Mouse (Mus musculus) layer of hippocampus, postnatal 36 days (tissue): Measurements from ENCODE around the gene Ccdc78. TPM values are rescaled to one million over a fixed set of nuclear protein-coding genes. Genes with fewer than 3 reads are reported as not detected.
A peak's percentile ranks its signal among the peaks of the same experiment; 100 is the strongest.
"Not testable (repeated sequence)": the region's sequence is repeated elsewhere in the genome, so short reads cannot be mapped to it uniquely, and the experiment has no call there.

Experiments
- DNase-seq, 2 experiments: peaks; one replicate each; pipeline ENCODE4 v3.0.0; 2022
- total RNA-seq, 2 experiments: library from RNA; stranded (reverse); gene quantifications; 2 replicates each; pipeline ENCODE4 v1.2.3; 2021

Gene Ccdc78
- total RNA-seq, 2 experiments from 2014 or later, result 0.20 to 0.25 TPM

GRCm38 (mm10) chr17:25783086-25783485 is 3.3 kb upstream of the Ccdc78 start:
- peak in 1 of 2 experiments; percentile 26 for DNase-seq

- no peak for DNase-seq
Observed at GRCm38 (mm10) chr17:25783861-25784574, 2.4 kb upstream of the Ccdc78 start.

- DNase-seq, result peak; percentile 94 to 95
Observed at GRCm38 (mm10) chr17:25785281-25785745, 1.1 kb upstream of the Ccdc78 start, which contains the start of gene Haghl. Haghl (minus strand) TSS chr17:25785673.

GRCm38 (mm10) chr17:25786781-25787504 is 563 bp downstream of the Ccdc78 start:
- DNase-seq, result no peak

GRCm38 (mm10) chr17:25791320-25791842 is 5.0 kb downstream of the Ccdc78 start:
- DNase-seq, result no peak

- DNase-seq, result peak; percentile 87 to 88
Observed at GRCm38 (mm10) chr17:25791843-25792527, 5.6 kb downstream of the Ccdc78 start.

- DNase-seq, result peak; percentile 67
Observed at GRCm38 (mm10) chr17:25792615-25793014, 6.2 kb downstream of the Ccdc78 start, which contains the start of gene Fam173a. Fam173a (minus strand) TSS chr17:25792901.

- DNase-seq, result no peak
Observed at GRCm38 (mm10) chr17:25794197-25794596, 7.8 kb downstream of the Ccdc78 start.

- no peak for DNase-seq
Observed at GRCm38 (mm10) chr17:25794998-25795397, 8.6 kb downstream of the Ccdc78 start.

- DNase-seq, result peak; percentile 59 to 70
Observed at GRCm38 (mm10) chr17:25795609-25796092, 9.3 kb downstream of the Ccdc78 start, which contains the start of gene AC134908.4. AC134908.4 (minus strand) TSS chr17:25795659.

GRCm38 (mm10) chr17:25796211-25796771 is 9.9 kb downstream of the Ccdc78 start:
- DNase-seq, result no peak

GRCm38 (mm10) chr17:25796951-25797369 is 10.6 kb downstream of the Ccdc78 start, which contains the start of gene Metrn:
Metrn (minus strand) TSS chr17:25797136.
- peak; percentile 65 to 73 for DNase-seq

- peak in 1 of 2 experiments; percentile 66 for DNase-seq
Observed at GRCm38 (mm10) chr17:25801029-25801428, 14.6 kb downstream of the Ccdc78 start.

GRCm38 (mm10) chr17:25802825-25803517 is 16.6 kb downstream of the Ccdc78 start:
- DNase-seq, result peak; percentile 83 to 87

- no peak for DNase-seq
Observed at GRCm38 (mm10) chr17:25806507-25806906, 20.1 kb downstream of the Ccdc78 start.

GRCm38 (mm10) chr17:25807452-25807851 is 21.1 kb downstream of the Ccdc78 start:
- DNase-seq, result not testable (repeated sequence)

GRCm38 (mm10) chr17:25808028-25808427 is 21.6 kb downstream of the Ccdc78 start:
- DNase-seq, result no peak

GRCm38 (mm10) chr17:25808789-25809605 is 22.6 kb downstream of the Ccdc78 start, which contains the start of gene Fbxl16:
Fbxl16 (plus strand) TSS chr17:25809085.
- peak; percentile 91 for DNase-seq

GRCm38 (mm10) chr17:25809606-25810340 is 23.4 kb downstream of the Ccdc78 start:
- peak in 1 of 2 experiments; percentile 62 for DNase-seq
